Mouse (Mus musculus) lung, adult 18-20 months (tissue): ENCODE measurements around the gene Prl2b1.

Source experiments
- DNase-seq, 2 experiments: peaks; one replicate each; pipeline ENCODE4 v3.0.0; 2022; ENCODE audit warnings: mixed read lengths in 2 of 2

Prl2b1 gene

DNA sequence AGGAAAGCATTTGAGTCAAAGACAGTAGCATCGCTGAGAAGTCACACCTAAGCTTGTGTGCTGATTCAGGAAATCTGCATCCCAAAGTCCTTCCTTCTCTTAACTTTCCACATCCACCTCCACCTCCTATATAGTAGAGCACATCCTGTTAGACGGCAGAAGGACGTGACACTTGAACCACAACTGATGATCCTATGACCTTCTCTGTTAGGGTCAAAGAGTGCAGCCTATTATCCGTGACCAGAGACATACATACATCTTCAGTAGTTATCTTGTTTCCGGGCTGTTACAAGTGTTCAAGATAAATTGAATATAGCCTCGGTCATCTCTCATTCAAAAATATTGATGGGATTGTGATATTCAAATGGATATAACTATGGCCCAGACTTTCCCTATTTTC, at the start of gene Prl2b1:
Gene Prl2b1 (minus strand): TSS at position 101 of the 400 bp plus-strand sequence.
- no peak for DNase-seq

DNA sequence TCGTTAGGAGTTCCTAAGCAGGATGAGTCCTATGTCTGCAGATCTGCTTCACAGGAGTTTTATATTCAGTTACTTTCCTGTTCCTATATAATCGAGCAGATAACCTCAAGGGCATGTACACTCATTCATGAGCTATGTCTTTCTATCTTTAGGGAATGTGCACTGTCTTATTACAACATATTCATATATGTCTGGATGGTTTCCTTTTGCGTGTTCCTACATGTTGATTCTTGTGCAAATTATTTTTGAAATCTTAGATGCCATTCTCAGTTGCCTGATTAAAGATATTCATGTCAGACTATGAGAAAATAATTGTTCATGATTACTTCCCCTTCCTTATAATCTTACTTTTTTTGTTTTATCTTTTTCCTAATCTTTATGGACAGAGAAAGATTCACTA, 47.9 kb upstream of the Prl2b1 start, which contains the start of gene Prl8a6:
Gene Prl8a6 (minus strand): TSS at position 101 of the 400 bp plus-strand sequence.
- no peak for DNase-seq

DNA sequence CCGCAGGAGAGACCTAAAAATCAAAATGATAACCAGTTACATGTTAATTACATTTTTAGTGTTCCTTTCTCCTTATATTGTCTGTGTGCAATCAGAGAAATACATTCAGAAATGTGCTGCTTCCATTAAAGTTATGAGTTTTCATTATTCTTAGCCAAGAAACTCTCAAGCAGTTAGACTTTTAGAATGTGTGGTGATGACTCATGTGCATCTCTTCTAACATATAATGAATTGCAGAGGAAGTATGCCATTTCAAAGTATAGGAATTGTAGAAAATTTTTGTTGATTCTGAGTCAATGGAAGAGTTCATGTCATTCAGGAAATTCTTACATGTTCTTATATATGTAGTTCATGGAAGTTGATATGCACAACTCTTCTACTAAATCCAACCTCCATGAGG, 42.5 kb upstream of the Prl2b1 start:
- DNase-seq, result no peak

DNA sequence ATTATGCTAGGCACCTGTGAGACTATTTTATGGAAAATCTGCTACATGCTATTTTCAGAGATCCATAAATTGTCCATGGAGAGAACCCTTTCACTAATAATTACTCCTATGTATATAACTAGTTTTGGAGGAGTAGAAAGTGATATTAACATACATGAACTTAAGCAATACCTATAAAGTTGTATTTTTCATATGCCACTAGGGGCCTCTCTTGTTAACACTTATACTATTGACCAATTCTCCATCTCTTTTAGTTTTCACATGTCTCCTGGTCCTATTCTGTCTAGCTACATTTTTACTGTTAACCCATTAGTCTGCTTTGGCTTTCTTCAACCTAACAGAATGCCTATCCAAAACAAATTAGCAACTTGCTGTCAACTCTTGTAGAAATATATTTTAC, 23.0 kb upstream of the Prl2b1 start:
- DNase-seq, result no peak

DNA sequence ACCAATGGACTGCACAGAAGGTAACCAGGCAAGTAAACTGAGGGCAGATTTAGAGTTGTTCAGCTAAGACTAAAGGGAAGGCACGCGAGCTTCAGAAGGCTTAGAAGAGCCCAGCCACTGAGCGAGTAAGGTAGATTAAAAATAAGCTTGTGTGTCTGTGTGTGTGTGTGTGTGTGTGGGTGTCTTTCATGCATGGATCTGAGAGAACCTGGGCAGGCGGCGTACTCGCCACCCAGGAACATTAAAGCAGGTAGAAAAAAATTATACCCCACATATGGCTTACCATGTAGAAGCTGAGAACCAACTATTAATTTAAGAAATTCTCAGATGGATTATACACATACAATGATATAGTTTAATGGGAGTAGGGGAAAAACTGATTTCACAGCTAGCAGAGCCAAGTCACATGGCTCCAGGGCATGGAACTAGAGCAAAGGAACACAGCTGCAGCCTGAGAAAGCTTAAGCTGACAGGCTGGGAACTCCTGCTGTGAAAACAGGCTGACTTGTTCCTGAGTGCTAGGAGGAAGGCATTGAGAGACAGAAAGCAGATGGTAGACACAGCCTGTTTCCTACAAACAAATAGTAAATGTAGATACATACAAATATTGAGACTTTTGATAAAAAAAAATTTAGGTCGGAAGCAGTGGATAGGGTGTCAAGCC, 8.5 kb upstream of the Prl2b1 start:
- DNase-seq, result no peak

DNA sequence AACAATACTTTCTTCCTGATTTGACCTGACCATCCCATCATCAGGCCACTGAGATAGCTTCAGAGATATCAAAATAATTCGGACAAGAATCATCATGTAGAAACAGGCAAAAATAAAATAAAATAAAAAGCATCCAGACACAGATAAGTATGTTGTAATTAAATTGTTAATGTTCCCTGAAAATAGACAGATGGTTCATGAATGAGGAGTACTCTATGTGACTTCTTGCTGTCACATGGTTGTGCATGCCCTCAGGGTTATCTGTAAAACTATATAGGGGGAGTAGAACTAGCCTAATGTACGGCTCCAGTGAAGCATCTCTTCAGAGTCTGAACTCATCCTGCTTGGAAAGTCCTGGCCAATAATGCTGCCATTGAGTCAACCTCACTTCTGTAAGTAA, 45.3 kb downstream of the Prl2b1 start, which contains the start of gene Prl8a2:
Gene Prl8a2 (plus strand): TSS at position 301 of the 400 bp plus-strand sequence.
- no peak for DNase-seq

DNA sequence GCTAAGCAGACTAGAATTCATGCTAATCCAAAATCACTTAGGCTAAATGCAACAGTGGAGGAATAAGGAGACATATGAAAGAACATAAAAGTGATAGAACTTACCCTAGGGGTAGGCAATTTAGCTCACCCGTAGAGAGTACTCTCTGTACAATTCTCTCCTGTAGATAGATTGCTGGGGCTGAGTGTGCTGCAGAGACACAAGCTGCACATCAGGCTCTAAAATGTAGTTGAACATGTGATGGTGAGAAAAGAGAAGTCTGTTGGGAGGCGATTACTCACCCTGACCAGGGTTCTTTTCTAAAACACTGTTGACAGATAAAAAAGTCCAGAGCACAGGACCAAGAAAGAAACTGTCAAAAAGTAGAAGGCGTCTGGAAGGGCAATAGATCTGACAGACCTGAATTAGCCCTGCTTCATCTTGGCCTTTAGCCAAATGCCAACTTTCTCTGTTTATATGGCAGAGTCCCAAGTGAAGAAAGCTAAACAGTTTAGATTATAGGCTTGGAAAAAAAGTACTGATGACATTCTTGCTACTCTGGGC, 47.8 kb downstream of the Prl2b1 start:
- DNase-seq, result no peak

DNA sequence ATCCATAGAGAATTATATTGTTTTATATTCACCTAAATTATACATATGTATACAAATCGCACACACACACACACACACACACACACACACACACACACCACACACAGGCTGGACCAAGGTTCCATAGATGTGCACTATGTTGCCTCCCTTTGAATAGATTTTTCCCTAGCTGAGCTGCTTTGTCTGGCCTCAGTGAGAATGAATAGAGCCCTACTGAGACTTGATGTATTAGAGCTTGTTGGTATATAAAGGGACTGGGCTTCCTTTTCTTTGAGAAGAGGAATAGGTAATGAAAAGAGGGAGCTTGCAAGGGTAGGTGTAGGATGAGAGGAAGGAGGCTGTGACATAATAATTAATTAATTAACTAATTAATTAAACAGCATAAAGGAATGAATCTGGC, 55.7 kb downstream of the Prl2b1 start:
- DNase-seq, result no peak
